Mouse (Mus musculus) layer of hippocampus, postnatal 36 days (tissue): ENCODE results near the gene Sac3d1. TPM values are rescaled to one million over a fixed set of nuclear protein-coding genes. Genes with fewer than 3 reads are reported as not detected.
"Not testable (repeated sequence)": the region's sequence is repeated elsewhere in the genome, so short reads cannot be mapped to it uniquely, and the experiment has no call there.

Experiments used
- DNase-seq, 2 experiments: peaks; one replicate each; pipeline ENCODE4 v3.0.0; 2022
- total RNA-seq, 2 experiments: library from RNA; stranded (reverse); gene quantifications; 2 replicates each; pipeline ENCODE4 v1.2.3; 2021

Sac3d1 gene
- 10 to 100 TPM; 14.7 to 14.9 TPM for total RNA-seq

GRCm38 (mm10) chr19:6117986-6118676 lies at the start of gene Sac3d1:
Gene Sac3d1 (minus strand): TSS chr19:6118650.
- DNase-seq: peak; percentile 88 to 91

DNA sequence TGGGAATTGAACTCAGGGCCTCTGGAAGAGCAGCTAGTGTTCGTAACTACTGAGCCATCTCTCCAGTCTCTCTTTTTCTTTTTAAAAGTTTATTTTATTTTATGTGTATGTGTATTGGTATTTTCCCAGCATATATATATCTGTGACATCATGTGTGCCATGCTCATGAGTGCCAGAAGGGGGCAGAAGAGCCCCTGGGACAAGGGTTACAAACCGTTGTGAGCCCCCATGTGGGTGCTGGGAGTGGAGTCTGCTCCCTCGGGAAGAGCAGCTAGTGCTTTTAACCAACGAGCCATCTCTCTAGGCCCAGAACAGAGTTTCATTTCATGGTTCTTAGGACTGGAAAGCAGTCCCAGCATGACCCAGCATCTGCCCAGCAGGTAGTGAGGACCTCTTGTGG lies 48.3 kb upstream of the Sac3d1 start:
- no peak for DNase-seq

DNA sequence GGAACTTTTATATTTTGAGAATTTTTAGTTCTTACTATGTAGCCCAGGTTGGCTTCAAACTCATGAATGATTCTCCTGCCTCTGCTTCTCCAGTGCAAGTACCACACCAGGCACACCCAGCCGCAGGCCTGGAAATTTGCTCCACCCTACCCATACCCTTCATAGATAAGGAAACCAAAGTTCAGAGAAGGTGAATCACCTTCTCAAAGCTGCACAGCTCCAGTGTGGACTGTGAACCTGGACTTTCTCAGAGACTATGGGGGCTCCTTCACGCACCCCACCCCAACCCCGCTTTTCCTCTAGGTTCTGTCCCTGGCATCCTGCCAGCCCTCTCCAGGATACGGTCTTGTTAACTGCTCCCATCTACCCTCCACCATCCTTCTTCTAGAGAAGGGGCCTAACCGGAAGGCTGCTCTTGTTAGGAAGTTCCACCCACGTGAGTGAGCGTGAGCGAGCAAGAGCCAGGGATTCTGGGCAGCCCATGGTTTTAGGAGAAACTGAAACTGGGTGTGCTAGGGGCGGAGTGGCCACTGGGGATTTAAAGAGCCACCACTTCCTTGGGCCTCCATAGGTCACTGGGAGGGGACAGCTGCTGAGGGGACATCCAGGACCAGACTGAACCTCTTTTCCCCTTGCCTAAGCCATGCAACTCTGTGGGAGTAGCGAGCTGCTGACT lies 45.6 kb upstream of the Sac3d1 start:
- DNase-seq: no peak

DNA sequence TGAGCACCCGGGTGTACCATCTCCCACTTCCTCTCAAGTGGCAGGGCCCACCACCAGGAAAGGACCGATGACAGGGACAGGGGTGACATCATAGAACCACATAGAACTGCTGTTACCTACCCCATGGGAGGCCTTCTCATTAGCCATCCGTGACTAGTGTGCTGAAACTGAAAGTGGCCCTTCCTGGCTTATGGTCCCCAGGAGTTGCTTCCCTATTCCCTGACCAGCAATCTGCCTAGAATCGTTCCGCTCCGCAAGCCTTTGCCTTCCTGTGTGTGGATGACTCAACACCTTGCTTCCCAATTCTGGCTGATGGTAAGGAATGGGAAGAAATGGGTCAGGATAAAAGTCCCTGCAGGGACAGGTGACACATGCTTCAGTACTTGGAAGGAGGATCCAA lies 38.8 kb upstream of the Sac3d1 start:
- no peak for DNase-seq

DNA sequence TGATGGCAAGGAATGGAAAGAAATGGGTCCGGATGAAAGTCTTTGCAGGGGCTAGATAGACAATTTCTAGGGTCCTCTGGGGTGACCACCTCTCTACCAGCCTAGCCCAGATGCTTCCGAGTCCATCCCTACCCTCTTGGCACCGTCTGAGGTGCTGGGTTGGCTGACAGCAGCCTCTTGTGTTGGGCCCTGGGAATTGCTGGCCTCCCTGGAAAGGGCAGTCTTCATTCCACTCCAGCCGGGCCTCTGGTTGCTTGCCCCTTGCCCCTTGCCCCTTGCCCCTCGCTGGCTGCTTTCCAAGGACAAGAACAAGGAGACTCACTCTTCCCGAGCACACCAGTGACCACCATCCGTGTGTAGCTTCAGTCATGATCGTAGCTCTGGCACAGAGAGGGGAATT lies 37.9 kb upstream of the Sac3d1 start:
- no peak for DNase-seq

- no peak for DNase-seq
Measured at GRCm38 (mm10) chr19:6155174-6155573, 36.7 kb upstream of the Sac3d1 start.

- no peak for DNase-seq
Measured at GRCm38 (mm10) chr19:6144842-6145241, 26.4 kb upstream of the Sac3d1 start.

DNA sequence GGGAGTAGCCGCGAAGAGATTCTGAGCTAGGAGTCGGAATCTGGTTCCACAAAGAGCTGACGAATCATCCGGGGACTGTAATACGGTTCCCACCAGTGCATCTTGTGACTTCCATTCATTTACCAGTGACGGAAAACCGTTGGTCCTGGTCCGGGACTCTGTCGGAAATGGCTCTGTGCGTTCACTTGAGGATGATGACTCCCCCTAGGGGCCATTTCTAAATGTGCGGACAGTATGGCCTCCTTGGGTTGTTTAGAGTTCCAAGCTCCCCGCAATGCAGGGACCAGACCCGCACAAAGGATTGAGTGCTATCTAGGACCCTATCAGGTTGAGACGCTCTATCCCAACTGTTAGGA lies 22.9 kb upstream of the Sac3d1 start, which contains the start of gene Arl2:
Gene Arl2 (minus strand): TSS at position 155 of the 356 bp plus-strand sequence.
- DNase-seq: no peak

DNA sequence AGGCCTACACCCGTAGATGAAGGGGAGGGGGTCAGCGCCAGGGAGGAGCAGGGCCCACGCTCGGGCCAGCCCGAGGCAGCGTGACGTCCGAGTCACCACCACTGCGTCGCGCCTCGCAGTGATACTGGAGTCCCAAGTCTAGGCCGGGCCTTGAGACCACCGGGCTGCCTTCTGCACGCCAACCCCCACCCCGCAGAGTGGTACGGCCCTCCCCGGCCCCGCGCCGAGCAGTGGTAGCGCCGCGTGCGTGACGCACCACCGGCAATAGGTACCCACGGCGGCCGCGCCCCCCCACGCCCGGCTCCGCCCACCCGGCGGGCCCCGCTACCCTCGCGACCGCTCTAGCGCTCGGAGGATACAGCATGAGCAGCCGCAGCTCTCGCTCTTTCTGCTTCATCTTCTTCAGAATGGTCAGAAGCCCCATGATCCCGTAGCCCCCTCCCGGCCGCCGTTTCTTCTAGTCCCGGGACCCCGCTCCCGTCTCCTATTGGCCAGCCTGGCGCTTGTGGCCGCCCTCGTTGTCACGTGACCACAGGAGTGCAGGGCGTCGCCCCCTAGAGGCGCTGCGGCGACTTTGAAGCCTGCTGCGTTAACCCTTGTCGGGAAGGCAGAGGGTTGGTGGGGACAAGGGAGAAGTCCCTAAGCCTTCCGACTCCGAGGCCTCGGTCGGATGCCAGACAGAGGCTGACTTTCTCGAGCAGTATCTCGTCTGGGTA lies 22.4 kb upstream of the Sac3d1 start, which contains the start of gene Batf2:
Gene Batf2 (plus strand): TSS at position 306 of the 716 bp plus-strand sequence.
- peak; percentile 91 for DNase-seq

DNA sequence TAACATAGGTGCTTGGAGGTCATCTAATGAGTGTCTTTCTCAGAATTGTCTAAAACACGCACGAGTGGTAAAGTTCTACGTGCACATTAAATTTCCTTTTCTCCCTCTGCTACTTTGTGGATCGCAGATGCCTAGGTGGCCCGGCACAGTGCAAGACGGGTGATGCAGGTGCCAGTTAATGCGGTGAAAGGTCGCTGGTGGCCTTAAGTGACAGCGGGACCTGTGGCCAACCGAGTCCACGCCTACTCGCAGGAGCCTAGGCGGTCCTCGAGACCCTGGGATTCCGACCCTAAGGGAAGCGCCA lies 21.9 kb upstream of the Sac3d1 start:
- no peak for DNase-seq

- no peak for DNase-seq
Measured at GRCm38 (mm10) chr19:6139701-6140100, 21.3 kb upstream of the Sac3d1 start.

GRCm38 (mm10) chr19:6136397-6136796 lies 17.9 kb upstream of the Sac3d1 start:
- DNase-seq: no peak

GRCm38 (mm10) chr19:6133197-6133596 lies 14.7 kb upstream of the Sac3d1 start:
- not testable (repeated sequence) for DNase-seq

DNA sequence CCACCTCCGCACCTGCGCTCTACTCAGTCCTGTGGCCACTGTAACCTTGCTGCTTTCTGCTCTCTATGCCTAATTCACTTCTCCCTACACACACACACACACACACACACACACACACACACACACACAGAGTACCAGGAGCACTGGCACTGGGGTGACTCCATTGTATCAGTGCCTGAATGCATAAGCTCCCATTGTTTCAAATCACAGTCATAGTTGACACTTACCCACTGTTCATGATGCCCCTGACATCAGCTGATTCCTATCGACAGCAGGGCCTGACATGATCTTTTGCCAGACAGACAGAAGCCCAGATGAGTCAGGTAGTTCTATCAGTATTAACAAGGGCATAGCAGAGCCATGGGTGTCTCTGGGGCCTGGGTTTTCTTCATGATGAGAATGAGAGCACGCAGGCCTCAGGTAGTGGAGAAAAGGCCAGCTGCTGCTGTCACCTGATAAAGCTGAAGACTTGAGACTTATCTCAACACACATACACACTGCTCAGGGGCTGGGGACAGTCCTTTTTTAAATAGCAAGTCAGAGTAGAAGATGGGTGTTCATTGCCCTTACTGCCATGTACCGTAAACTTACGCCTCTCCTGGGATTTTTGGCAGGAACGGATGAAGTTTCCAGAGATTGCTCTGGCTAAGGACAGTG lies 13.8 kb upstream of the Sac3d1 start:
- no peak for DNase-seq

DNA sequence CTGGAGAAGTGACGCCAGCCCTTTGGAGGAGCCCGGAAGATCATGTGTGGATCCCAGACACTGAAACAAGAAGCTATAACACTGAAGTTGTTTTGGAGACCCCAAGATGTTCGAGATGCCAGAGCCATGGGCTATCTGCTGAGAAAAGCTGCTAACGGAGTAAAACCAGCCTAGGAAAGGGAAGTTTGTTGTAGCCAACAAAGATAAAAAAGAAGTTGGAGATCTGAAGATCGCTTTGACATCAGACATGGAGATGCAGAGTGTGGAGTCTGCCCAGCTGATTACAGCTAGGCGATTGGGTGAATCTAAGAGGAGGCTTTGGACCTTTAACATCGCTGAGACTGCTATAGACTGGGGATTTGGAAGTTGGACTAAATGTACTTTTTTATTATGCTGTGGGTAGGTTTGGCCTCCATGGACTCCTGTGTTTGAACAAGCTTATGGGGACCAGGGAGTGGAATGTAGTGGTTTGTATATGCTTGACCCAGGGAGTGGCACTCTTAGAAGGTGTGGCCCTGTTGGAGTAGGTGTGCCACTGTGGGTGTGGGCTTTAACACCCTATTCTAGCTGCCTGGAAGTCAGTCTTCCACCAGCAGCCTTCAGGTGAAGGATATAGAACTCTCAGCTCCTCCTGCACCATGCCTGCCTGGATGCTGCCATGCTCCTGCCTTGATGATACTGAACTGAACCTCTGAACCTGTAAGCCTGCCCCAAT lies 12.1 kb upstream of the Sac3d1 start:
- not testable (repeated sequence) for DNase-seq

- peak; percentile 94 for DNase-seq
Measured at GRCm38 (mm10) chr19:6127760-6128341, 9.4 kb upstream of the Sac3d1 start, which contains the start of gene Snx15. Gene Snx15 (minus strand): TSS chr19:6128304.

GRCm38 (mm10) chr19:6126789-6127580 lies 8.5 kb upstream of the Sac3d1 start:
- no peak for DNase-seq

DNA sequence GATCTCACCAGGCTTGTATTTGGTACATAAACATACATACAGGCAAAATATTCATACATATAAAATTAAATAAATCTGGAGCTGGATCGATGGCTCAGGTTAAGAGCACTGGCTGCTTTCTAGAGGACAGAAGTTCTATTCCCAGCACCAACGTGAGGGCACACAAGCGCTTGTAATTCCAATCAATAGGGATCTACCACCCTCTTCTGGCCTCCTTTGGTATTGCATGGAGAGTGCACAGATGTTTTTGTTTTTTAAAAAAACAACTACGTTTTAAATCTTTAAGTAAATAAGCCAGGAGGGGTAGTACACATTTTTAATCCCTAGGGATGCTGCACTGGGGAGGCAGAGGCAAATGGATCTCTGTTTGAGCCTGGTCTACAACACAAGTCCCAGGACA lies 7.8 kb upstream of the Sac3d1 start:
- no peak for DNase-seq

DNA sequence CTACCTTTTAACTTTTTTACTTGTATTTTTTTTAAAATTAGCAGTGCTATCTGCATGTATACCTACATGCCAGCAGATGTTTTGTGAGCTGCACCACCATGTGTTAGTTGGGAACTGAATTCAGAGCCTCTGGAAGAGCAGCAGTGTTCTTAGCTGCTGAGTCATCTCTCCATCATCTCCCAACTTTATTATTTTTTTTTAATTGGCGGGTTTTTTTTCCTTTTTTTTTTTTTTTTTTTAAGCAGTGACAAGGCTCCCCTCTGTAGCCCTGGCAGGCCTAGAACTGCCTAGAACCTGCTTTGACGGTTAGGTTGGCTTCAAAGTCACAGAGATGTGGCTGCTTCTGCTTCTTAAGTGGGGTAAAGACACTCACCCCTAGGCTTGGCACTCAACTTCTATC lies 6.4 kb upstream of the Sac3d1 start:
- no peak for DNase-seq

- DNase-seq: no peak
Measured at GRCm38 (mm10) chr19:6123330-6123729, 4.9 kb upstream of the Sac3d1 start.

- no peak for DNase-seq
Measured at GRCm38 (mm10) chr19:6121761-6122160, 3.3 kb upstream of the Sac3d1 start.
